Mouse (Mus musculus): ENCODE results near the gene Reps2. TPM values are rescaled to one million over a fixed set of nuclear protein-coding genes. Genes with fewer than 3 reads are reported as not detected.

Gene Reps2
- polyA plus RNA-seq, 1 experiment: 1.2 TPM

DNA sequence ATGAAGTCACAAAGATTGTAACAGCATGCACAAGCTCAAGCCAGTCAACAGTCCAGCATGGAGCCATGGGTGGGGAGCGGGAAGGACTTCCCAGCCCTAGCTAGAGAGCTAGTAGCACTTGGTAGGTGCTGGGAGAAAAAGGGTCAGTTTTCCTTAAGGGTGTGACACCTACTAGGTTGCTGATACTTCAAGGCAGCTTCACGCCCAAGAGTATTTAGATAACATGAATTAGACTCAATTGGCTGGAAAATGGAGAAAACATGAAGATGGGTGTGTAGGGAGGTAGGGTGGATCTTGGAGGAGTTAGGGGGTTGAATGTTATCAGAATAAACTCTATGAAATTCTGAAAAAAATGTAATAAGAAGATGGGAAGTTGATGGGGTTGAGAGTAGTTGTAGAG, 37.3 kb downstream of the Reps2 start:
- Histone ChIP-seq H3K4me1 (ENCODE audit: control insufficient read depth, insufficient read depth, low read length) (no peaks in the 10 kb centered on the region), H3K4me3 (ENCODE audit: low read depth, low read length) (no peak overlapping the region), H3K9ac (ENCODE audit: low read depth, poor library complexity, severe bottlenecking) (no peak overlapping the region), H3K27me3 (ENCODE audit: control insufficient read depth, insufficient read depth, low read length, poor library complexity, severe bottlenecking) (no peaks in the 10 kb centered on the region), H3K9me3 (replicated peaks; ENCODE audit: control insufficient read depth, insufficient read depth, low read length, poor library complexity, severe bottlenecking) (no peaks in the 10 kb centered on the region), H3K27ac (ENCODE audit: insufficient read depth, low read length) (no peak overlapping the region), H3K36me3 (ENCODE audit: control insufficient read depth, insufficient read depth, low read length, poor library complexity, severe bottlenecking) (no peaks in the 10 kb centered on the region)
- TF ChIP-seq CTCF (IDR thresholded peaks at IDR 0.05; ENCODE audit: low read depth, low read length): no peak

DNA sequence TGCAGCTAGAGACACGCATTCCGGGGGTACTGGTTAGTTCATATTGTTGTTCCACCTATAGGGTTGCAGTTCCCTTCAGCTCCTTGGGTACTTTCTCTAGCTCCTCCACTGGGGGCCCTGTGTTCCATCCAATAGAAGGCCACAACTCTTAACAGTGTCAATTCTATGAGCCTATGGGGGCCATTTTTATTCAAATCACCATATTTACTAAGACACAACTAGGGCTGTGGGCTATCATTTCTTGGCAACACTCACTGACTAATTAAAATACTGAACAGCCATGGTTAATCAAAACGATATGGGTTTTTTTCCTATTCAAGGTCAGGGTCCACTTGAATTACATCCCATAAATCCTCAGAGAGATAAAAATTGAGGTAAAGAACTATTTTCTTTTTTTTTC, 43.8 kb downstream of the Reps2 start:
- no peaks in the 10 kb centered on the region for H3K27me3 ChIP-seq (ENCODE audit: control insufficient read depth, insufficient read depth, low read length, poor library complexity, severe bottlenecking)
- H3K4me3 ChIP-seq (ENCODE audit: low read depth, low read length): no peak overlapping the region
- H3K4me1 ChIP-seq (ENCODE audit: control insufficient read depth, insufficient read depth, low read length): no peaks in the 10 kb centered on the region
- no peaks in the 10 kb centered on the region for H3K9me3 ChIP-seq (replicated peaks; ENCODE audit: control insufficient read depth, insufficient read depth, low read length, poor library complexity, severe bottlenecking)
- no peak for TF ChIP-seq POLR2A (IDR thresholded peaks at IDR 0.05; ENCODE audit: insufficient read depth, low read length)
- no peak for TF ChIP-seq EP300 (IDR thresholded peaks at IDR 0.05; ENCODE audit: insufficient read depth, low read depth, low read length)
- no peak for TF ChIP-seq CTCF (IDR thresholded peaks at IDR 0.05; ENCODE audit: low read depth, low read length)
- H3K9ac ChIP-seq (ENCODE audit: low read depth, poor library complexity, severe bottlenecking): no peak overlapping the region
- no peaks in the 10 kb centered on the region for H3K36me3 ChIP-seq (ENCODE audit: control insufficient read depth, insufficient read depth, low read length, poor library complexity, severe bottlenecking)
- H3K27ac ChIP-seq (ENCODE audit: insufficient read depth, low read length): no peak overlapping the region

DNA sequence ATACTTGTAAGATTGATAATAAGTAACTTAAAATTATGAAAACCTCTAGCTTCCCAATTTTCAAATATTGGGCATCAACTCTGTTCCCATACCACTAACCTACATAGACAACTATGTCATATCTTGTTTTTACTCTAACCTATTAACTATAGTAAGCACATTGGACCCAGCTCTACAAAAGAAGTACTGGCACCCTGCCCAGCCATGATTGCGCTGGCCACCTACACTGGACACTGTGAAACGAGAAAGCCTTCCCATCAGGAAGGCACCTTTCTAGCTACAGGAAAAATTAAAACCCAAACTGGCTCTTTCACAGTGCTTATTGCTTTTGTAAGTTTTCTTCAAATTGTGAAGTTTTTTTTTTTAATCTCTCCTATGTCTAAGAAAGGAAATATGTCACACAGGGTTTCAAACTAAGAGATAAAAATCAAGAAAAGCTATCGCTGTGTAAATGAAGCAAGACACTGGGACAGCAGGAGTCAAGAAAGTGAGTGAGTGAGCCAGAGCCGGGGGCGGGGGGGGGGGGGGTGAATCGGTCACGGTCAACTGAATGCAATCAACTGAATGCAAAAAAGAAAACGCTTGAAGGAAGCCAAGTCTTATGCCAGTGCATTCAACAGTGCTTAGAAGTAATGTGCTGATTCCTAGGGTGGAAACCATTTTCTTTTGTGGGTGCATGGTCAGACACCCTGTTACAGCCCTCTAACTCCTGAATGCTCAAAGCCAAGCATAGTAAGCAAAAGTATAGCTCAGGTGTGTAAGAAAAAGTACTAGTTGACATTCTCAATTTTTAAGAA, 52.2 kb downstream of the Reps2 start:
- H3K4me1 ChIP-seq (ENCODE audit: control insufficient read depth, insufficient read depth, low read length): no peaks in the 10 kb centered on the region
- no peaks in the 10 kb centered on the region for H3K27me3 ChIP-seq (ENCODE audit: control insufficient read depth, insufficient read depth, low read length, poor library complexity, severe bottlenecking)
- no peak overlapping the region for H3K9ac ChIP-seq (ENCODE audit: low read depth, poor library complexity, severe bottlenecking)
- H3K27ac ChIP-seq (ENCODE audit: insufficient read depth, low read length): no peak overlapping the region
- H3K36me3 ChIP-seq (ENCODE audit: control insufficient read depth, insufficient read depth, low read length, poor library complexity, severe bottlenecking): no peaks in the 10 kb centered on the region
- no peak for TF ChIP-seq EP300 (IDR thresholded peaks at IDR 0.05; ENCODE audit: insufficient read depth, low read depth, low read length)
- no peak for TF ChIP-seq CTCF (IDR thresholded peaks at IDR 0.05; ENCODE audit: low read depth, low read length)
- no peaks in the 10 kb centered on the region for H3K9me3 ChIP-seq (replicated peaks; ENCODE audit: control insufficient read depth, insufficient read depth, low read length, poor library complexity, severe bottlenecking)
- H3K4me3 ChIP-seq (ENCODE audit: low read depth, low read length): no peak overlapping the region

DNA sequence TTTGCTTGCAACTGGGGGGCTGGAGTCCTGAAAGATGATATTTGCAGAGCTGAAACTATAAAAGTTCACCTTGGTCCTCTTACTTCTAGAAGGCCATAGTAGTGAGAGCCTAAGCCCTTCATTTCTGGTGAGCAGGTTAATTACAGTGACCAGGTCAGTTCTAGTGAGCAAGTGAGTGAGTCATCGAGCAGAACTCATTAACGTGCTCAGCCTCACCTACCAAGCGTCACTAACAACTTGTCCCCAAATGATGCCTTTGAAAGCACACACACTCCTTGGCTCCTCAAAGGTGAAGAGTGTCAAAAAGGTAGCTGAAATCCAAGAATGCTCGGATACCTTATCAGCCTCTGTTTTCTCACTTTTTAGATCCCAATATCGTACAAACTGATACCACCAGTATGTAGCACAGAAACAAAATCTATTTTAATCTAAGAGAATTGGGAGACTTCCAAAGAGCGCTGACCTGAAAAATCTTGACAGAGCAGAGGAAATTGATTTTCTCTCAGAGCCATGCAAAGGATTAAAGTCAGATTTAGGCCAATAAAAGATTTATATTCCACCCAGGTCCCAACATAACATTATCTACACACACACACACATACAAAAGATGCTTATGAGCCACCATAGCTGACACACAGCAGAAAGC, 53.2 kb downstream of the Reps2 start:
- H3K4me3 ChIP-seq (ENCODE audit: low read depth, low read length): no peak overlapping the region
- H3K9me3 ChIP-seq (replicated peaks; ENCODE audit: control insufficient read depth, insufficient read depth, low read length, poor library complexity, severe bottlenecking): no peaks in the 10 kb centered on the region
- no peak overlapping the region for H3K27ac ChIP-seq (ENCODE audit: insufficient read depth, low read length)
- H3K36me3 ChIP-seq (ENCODE audit: control insufficient read depth, insufficient read depth, low read length, poor library complexity, severe bottlenecking): no peaks in the 10 kb centered on the region
- no peaks in the 10 kb centered on the region for H3K27me3 ChIP-seq (ENCODE audit: control insufficient read depth, insufficient read depth, low read length, poor library complexity, severe bottlenecking)
- H3K9ac ChIP-seq (ENCODE audit: low read depth, poor library complexity, severe bottlenecking): no peak overlapping the region
- no peaks in the 10 kb centered on the region for H3K4me1 ChIP-seq (ENCODE audit: control insufficient read depth, insufficient read depth, low read length)
- TF ChIP-seq POLR2A (IDR thresholded peaks at IDR 0.05; ENCODE audit: insufficient read depth, low read length): no peak
- TF ChIP-seq CTCF (IDR thresholded peaks at IDR 0.05; ENCODE audit: low read depth, low read length): no peak
- TF ChIP-seq EP300 (IDR thresholded peaks at IDR 0.05; ENCODE audit: insufficient read depth, low read depth, low read length): no peak

DNA sequence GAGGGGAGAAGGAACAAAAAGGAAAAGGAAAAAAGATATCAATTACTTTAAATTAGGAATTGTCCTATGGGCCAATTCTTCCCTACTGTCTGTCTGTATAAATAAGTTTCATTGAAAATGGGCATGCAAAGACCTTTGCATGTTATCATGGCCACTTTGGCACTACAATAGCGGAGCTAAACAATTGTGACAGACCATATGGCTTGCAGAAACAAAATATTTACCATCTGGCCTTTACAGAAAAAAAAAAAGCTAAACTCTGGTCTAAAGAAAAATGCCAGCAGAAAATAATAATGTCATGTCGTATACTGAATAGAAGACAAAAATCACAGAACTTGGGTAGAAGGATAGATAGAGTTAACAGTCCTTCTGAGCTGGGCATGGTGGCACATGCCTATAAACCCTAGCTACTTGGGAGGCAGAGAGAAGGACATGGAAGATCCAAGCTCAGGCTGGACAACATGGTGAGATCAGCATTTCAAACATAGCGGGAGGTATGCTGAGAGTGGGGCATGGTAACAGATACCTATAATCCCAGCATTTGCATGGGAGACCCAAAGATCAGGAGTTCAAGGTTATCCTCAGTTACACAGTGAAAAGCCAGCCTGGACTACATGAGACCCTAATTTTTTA, 54.2 kb downstream of the Reps2 start:
- H3K36me3 ChIP-seq (ENCODE audit: control insufficient read depth, insufficient read depth, low read length, poor library complexity, severe bottlenecking): no peaks in the 10 kb centered on the region
- H3K27me3 ChIP-seq (ENCODE audit: control insufficient read depth, insufficient read depth, low read length, poor library complexity, severe bottlenecking): no peaks in the 10 kb centered on the region
- no peak overlapping the region for H3K9ac ChIP-seq (ENCODE audit: low read depth, poor library complexity, severe bottlenecking)
- H3K27ac ChIP-seq (ENCODE audit: insufficient read depth, low read length): no peak overlapping the region
- no peaks in the 10 kb centered on the region for H3K9me3 ChIP-seq (replicated peaks; ENCODE audit: control insufficient read depth, insufficient read depth, low read length, poor library complexity, severe bottlenecking)
- TF ChIP-seq POLR2A (IDR thresholded peaks at IDR 0.05; ENCODE audit: insufficient read depth, low read length): no peak
- H3K4me1 ChIP-seq (ENCODE audit: control insufficient read depth, insufficient read depth, low read length): no peaks in the 10 kb centered on the region
- H3K4me3 ChIP-seq (ENCODE audit: low read depth, low read length): no peak overlapping the region

DNA sequence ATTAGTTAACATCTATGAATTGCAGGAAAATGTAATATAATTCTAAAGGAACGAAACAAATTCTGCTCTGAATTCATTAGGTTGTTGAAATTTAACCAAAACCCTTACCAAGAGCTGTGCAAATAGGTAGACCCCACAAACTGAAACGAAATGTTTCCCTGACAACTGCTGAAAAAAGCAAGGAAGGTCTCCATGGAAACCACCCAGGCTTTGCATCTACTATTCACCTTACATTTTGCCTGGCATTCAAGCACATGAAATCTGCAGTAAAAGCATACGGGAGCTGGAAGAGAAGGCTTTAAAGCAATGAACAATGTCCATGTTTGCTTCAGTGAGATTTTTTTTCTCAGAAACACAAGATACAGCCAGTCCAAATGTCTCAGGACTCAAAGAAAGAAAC, 59.1 kb downstream of the Reps2 start:
- no peak overlapping the region for H3K4me3 ChIP-seq (ENCODE audit: low read depth, low read length)
- no peaks in the 10 kb centered on the region for H3K9me3 ChIP-seq (replicated peaks; ENCODE audit: control insufficient read depth, insufficient read depth, low read length, poor library complexity, severe bottlenecking)
- H3K27me3 ChIP-seq (ENCODE audit: control insufficient read depth, insufficient read depth, low read length, poor library complexity, severe bottlenecking): no peaks in the 10 kb centered on the region
- H3K36me3 ChIP-seq (ENCODE audit: control insufficient read depth, insufficient read depth, low read length, poor library complexity, severe bottlenecking): no peaks in the 10 kb centered on the region
- H3K4me1 ChIP-seq (ENCODE audit: control insufficient read depth, insufficient read depth, low read length): no peaks in the 10 kb centered on the region
- H3K27ac ChIP-seq (ENCODE audit: insufficient read depth, low read length): no peak overlapping the region
- TF ChIP-seq POLR2A (IDR thresholded peaks at IDR 0.05; ENCODE audit: insufficient read depth, low read length) (no peak), EP300 (IDR thresholded peaks at IDR 0.05; ENCODE audit: insufficient read depth, low read depth, low read length) (no peak), CTCF (IDR thresholded peaks at IDR 0.05; ENCODE audit: low read depth, low read length) (no peak)
- no peak overlapping the region for H3K9ac ChIP-seq (ENCODE audit: low read depth, poor library complexity, severe bottlenecking)
